ENCODE assay signal across 8 mouse cellular contexts in genomic region chr4:62763990-62764389, GRCm38 (mm10).
DNase-seq lines count a peak whose midpoint lies in the region; ATAC-seq lines count a peak whose summit lies in the region.

No protein-coding gene starts in this region.

- H3K27me3 ChIP-seq in hindbrain, embryonic 16.5 days (replicated peaks; ENCODE audit: control insufficient read depth, insufficient read depth, low read length): no peaks in the 10 kb centered on the region

- WGBS in hindbrain, embryonic 16.5 days: 13% methylated on average over 5 of the region's 5 CpGs

- no peak overlapping the region for H3K4me3 ChIP-seq in hindbrain, embryonic 16.5 days (ENCODE audit: low read length)

- DNase-seq in T-cell, adult 2 months (ENCODE audit: low spot score): peak; percentile 70
- peak; percentile 86 to 87 for DNase-seq in cerebellum, postnatal 36 days
- DNase-seq in gastrocnemius, adult 8-10 months (ENCODE audit: low spot score in 2 of 2): peak; percentile 72 to 77
- peak; percentile 74 to 79 for DNase-seq in layer of hippocampus, postnatal 36 days
- DNase-seq in lung, postnatal 25 days (ENCODE audit: low spot score): peak; percentile 83
- DNase-seq in retina, postnatal 7 days (ENCODE audit: low read depth, low spot score): peak; percentile 51
- DNase-seq in thymus, postnatal 4 days: peak; percentile 91

- H3K27ac ChIP-seq in hindbrain, embryonic 16.5 days (ENCODE audit: low read depth, low read length): no peak overlapping the region

- H3K36me3 ChIP-seq in hindbrain, embryonic 16.5 days (ENCODE audit: control insufficient read depth, insufficient read depth, low read length): no peaks in the 10 kb centered on the region

- H3K4me1 ChIP-seq in hindbrain, embryonic 16.5 days (ENCODE audit: control insufficient read depth, insufficient read depth, low read depth, low read length): peaks cover 6% of the 10 kb centered on the region

- peak; percentile 89 for ATAC-seq in hindbrain, embryonic 16.5 days

- no peak overlapping the region for H3K9ac ChIP-seq in hindbrain, embryonic 16.5 days (ENCODE audit: low read depth, low read length)

- no peak overlapping the region for H3K4me2 ChIP-seq in hindbrain, embryonic 16.5 days (ENCODE audit: low read length)

- H3K9me3 ChIP-seq in hindbrain, embryonic 16.5 days (ENCODE audit: control insufficient read depth, low read length): no peaks in the 10 kb centered on the region
